Mouse (Mus musculus): Measurements from ENCODE around the gene Spata13. TPM values are rescaled to one million over a fixed set of nuclear protein-coding genes. Genes with fewer than 3 reads are reported as not detected.

Spata13 gene
- polyA plus RNA-seq, 1 experiment: 17.6 TPM

DNA sequence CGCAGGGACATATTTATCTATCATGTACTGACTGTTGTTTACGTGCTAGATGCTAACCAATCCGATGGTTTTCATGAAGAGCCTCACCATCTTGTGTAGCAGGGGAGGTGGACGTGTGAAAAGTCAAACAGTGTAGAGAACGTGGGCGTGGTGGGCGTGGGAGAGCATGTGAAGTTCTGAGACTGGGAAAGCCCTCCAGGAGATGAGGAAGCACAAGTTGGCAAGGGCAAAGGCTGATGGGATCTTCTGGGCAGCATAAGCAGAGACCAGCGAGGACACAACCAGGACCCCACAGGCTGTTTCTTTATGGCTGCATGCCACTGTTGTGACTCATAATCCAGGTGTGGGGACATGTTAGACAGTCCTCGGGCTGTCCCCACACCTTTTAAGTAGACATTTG is 5.4 kb downstream of the Spata13 start:
- DNase-seq (ENCODE audit: low read depth): no peak

DNA sequence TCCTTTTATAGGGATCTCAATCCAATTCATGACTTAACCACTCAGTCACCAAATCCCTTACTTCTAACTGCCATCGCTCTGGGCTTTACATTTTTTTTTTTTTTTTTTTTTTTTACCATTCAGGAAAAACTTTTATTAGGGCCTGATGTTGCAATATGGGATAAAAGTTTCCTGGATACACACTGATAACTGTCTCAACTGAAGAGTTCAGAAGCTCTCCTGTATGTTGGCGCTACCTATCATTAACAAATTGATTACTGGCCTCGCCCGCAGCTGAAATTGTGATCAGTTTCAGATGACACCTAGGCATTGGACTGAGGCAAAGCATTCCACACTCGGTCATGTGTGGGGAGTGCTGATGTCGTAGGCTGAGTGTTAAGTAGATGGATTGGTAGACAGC is 7.3 kb downstream of the Spata13 start:
- DNase-seq (ENCODE audit: low read depth): no peak

DNA sequence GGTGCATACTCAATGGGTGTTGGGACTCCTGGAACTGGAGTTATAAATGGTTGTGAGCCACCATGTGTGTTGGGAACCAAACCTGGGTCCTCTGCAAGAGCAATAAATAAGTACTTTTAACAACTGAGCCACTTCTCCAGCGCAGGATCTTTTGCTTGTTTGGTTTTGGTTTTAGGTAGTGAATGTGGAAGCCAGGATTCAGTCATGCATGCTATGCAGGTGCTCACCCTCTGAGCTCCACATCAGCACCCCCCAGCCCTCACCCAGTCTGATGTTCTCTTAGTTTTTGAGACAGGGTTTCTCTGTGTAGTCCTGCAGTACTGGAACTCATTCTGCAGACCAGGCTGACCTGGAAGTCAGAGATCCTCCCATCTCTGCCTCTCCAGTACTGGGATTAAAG is 8.3 kb downstream of the Spata13 start:
- no peak for DNase-seq (ENCODE audit: low read depth)

DNA sequence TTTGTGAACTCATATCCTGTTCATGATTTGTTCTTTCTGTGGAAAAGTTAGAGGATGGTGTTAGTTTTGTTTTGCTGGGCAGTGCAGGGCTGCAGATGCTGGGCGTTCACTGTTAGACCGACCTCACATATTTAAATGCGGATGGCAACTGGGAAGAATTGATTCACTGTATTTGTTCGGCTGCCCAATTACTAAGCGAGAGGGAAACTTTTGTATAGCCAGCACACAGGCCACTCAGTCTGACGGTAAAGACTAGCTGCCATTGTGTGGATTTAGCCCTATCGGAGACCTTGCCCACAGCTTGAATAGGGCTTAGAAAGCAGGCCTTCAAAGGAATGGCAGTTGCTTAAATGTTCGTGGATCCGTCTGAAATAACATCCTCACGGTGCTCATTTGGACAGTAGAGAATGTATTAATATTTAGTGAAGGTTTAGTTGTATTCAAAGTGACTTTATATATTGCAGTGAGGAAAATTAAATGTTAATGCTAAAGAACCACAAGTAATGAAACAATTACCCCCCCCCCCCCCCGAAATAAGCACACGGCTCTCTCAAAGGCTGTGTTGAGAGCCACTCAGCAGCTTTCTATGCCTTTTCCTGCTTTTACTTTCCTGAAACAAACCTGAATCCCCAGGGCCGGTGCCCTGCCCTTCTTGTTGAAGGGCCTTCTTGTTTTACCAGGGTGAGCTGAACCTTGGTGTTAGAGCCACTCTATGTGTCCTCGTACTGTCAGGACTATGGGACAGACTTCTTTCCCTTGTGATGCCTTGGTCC is 9.5 kb downstream of the Spata13 start:
- DNase-seq (ENCODE audit: low read depth): no peak

DNA sequence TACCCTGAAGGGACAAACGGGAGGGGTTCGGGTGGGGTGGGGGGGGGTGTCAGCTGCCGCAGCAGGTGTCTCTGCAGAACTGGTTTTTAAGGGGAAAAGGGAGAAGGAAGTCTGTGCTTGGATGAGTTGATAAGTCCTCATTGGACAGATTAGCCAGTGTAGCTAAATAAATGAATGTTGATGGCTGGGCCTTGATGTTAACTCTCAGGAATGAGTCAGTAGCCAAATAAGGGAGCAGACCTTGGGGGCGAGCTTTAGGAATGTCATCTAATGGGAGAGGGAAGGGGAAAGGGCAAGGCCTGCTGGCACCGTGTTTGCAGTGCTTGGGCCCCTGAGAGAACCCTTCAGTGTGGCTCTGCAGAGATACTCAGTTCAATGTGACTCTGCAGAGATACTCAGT is 12.6 kb downstream of the Spata13 start:
- no peak for DNase-seq (ENCODE audit: low read depth)

DNA sequence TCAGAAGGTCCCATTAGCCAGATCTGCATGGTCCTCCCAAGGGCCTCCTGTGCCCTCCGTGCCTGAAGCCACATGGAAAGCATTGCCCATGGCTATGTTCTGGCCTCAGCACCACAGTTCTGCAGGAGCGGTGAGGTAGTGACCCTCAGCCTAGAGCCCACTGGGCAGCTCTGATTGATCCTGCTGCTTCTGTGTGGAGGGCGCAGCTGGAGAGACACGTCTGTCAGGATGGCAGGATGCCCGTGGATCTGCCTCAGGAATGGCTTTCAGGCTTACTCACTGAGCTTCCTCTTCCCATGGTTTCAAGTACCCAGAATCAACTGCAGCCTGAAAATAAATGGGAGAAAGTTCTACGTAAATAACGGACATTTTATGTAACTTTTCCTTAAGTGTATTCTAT is 14.1 kb downstream of the Spata13 start:
- DNase-seq (ENCODE audit: low read depth): no peak

DNA sequence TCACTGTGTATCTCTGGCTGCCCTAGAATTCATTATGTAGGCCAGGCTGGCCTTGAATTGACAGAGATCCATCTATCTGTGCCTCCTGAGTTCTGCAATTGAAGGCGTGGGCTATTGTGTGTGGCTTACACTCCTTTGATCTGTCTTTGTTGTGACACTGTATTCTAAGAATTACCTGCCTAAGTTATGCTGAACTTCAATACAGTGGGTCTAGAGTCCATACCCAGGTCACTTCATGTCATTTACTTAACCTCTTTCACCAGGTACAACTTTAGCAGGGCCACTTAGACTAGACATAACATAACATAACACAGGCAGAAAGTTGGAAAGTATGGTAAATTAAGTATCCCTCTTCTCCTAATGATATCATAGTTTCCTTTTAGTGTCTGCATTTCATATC is 15.2 kb downstream of the Spata13 start:
- no peak for DNase-seq (ENCODE audit: low read depth)

DNA sequence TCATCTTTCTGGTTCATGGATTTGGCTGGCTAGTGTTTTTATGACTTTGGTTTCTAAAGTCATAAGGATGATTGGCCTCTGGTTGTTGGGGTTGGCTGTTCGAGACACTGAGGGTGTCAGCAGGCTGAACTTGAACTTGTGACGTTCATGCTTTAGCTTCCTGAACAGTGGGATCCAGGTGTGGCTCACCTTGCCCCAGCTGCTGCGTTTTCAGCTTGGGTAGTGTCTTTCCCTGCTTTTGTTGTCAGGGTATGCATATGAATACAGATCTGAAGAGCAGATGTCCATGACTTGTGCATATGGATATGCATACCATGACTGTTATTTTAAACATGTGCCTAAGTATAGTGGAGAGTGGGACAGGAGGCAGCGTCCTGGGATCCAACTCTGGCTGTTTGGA is 19.4 kb downstream of the Spata13 start:
- no peak for DNase-seq (ENCODE audit: low read depth)

DNA sequence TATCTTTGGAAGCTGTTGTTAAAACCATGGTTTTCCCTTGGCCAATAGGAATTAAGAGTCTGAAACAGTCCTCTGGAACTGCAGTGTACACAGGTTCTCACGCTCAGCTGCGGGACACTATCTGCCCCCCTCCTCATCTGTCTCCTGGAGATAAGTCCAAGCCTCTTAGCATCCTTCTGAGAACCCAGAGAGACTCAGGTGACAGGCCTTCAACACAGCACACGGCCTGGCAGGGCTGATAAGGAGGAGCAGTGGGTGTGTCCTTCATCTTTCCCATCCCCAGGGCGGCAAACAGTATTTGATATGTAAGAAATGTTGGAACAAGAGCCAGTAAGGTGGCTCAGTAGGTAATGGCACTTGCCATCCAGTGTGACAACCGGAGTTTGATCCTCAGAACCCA is 20.2 kb downstream of the Spata13 start:
- no peak for DNase-seq (ENCODE audit: low read depth)

DNA sequence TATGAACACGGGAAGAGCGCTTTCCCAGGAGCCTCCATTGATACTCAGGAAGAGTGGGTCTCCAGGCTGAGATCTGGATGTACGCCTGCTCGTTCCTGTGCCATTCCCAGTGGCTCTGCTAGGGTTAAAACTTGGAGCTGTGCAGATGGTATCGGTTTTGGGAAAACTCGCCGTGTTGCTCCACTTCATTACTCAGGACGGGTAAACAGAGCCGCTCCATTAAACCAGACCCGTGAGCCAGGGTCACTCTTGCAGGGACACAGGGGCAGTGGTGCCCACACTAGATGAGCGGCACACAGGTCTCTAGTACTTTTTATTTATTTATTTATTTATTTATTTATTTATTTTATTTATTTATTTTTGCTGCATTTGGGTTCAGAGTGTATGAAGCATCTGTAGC is 20.9 kb downstream of the Spata13 start:
- no peak for DNase-seq (ENCODE audit: low read depth)

DNA sequence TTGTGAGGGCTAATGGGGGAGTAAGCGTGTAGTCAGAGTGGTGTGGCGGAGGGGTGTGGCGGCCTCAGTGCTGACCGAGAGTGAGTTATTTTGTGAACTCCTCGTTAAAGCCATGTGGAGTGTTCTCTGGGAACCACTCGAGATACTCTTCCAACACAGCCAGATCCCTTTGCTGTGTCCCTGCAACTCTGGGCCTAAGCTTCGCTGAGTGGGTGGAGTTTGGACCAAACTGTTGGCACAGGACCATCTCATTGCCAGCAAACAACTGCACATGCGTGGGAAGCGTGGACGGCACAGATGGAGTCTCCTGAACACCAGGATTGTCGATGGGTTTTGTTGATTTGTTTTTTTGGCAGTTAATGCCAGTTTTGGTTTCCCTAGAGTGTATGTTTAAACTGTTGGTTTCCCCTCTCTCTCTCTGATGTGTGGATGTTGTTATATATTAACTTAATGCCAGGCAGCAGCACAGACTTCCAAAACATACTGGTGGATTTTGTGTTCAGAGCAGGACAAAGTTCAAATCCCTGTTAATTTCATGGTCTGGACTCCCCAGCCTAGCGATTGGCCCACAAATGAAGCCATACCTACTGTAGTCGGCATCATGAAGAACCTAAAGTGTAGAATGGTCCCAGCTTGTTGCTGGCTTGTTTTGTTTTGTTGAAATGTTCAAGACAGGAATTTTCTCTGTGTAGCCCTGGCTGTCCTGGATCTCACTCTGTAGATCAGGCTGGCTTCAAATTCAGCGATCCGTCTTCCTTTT is 22.3 kb downstream of the Spata13 start:
- DNase-seq (ENCODE audit: low read depth): no peak

DNA sequence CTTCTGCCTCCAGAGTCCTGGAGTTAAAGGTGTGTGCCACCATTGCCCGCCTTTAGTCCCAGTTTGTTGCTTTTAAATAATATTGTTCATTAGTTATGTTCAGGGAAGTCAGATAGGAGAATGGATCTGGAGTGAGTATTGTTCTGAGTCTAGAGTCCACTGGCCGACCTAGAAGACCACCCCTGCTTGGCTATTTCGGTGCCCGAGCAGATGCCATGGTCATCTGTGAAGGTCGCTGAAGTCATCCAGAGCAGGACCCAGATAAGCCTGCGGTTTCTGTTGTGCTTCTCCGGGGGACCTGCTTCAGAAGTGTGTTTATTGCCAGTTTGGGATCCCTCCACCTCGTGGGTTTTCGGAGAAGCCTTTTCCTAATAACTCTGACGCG is 22.9 kb downstream of the Spata13 start:
- DNase-seq (ENCODE audit: low read depth): no peak

DNA sequence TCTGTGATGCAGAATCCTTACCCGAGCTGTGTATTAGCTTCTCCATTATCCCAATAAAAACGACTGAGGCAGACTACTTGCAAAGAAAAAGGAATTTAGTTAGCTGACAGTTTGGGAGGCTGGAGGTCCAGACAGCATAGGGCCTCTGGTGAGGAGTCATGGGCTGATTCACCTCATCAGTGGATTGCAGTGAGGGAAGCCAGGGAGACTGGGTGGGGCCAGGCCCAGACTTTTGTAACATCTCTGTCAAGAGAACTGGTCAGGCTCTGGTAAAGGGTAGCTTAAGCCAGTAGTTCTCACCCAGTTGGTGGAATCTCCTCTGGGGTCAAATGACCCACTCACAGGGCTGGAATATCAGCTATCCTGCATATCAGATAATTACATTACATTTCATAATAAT is 24.1 kb downstream of the Spata13 start:
- DNase-seq (ENCODE audit: low read depth): no peak

DNA sequence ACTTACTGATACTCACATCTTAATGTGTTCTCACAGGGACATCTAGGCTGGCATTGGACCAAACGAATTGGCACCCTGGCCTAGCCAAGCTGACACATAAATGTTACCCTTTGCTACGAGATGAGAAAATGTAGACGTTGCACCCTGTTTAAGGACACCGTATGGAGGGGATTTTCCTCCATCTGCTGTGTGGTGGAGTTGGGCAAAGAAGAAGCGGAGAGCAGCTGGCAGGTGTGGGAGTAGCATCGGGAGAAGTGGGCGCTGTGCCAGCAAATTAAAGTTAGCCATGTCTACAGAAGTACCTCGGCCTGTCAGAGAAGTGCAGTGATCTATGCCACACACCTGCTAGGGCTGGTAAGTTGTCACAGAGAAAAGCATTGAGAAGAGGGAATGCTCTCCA is 25.7 kb downstream of the Spata13 start:
- DNase-seq (ENCODE audit: low read depth): no peak

DNA sequence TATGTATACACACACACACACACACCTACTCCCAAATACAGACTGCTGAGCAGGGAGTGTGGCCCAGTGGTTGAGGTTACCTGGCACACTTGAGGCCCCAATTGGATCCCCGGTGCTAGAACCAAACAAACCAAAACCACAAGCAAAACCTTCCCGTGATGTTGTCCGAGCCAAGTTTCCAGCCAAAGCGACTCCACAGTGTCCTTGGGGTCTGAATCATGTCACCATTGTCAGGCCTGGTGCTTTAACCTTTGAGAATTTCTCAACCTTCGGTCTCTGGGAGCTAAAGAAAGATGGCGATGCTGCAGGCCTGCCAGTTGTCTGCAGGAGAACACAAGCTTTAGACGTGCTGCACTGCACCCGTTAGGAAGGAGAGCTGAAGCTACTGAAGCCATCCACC is 26.8 kb downstream of the Spata13 start:
- no peak for DNase-seq (ENCODE audit: low read depth)

DNA sequence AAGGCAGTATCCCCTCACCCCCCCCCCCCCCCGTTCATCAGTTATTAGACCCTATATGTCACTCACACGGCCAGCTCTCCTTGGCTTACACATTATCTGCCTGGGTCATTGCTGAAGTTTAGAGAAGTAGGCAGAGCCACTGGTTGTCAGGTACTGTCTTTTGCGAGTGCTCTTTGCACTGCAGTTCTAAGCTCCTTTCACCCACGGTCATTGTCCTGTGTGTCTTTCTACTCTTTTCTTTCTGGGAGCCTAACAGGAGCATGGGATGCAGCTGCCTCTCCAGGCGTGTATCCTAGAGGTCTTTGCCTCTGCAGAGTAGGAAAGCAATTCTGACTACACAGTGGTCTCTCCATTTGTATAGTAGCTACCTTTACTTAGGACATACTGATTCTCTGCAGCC is 27.5 kb downstream of the Spata13 start:
- DNase-seq (ENCODE audit: low read depth): no peak

DNA sequence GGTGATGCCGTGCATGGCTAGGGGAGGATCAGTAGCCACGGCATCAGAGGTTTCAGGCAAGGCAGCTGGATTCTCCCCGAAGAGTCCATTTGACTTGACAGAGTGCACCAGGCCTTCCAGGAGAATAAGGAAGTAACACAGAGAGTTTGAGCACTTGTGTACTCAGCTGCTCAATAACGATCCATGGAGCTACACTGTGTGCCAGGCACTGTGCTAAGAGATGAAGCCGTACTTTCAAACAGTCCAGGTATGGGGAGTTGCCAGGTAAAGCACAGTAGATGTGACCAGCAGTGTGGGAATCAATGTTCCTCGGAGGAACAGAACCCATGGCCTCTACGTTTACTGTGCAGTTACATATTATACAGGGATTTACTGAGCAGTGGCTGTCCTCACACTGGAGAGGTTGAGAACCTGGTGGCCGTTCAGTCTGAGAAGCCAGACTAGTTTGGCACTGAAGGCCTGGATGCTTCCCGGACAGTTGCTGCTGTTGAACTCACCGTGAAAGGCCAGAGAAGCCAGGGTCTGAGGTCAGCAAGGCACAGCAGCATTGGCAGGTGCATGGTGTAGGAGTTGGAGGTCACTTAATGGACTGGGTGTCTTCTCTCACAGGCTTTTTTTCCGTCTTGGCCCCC is 29.6 kb downstream of the Spata13 start:
- DNase-seq (ENCODE audit: low read depth): no peak

DNA sequence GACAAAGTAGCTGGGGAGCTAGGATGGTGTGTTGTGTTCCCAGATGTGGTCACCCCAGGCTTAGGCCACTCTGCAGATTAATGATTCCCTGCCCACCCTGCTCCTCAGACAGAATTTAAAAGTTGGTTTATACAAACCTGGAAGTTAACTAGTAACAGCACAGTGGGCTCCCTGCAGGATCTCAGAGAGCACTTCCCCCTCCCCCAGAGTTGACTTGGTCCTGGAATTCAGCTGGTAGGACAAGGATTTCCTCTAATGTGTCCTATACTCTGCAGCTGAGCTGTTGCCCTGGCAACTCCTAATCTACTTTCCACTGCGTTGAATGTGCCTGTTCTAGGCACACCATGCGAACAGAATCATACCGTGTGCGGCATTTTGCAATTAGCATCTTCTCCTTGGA is 30.8 kb downstream of the Spata13 start:
- DNase-seq (ENCODE audit: low read depth): no peak

DNA sequence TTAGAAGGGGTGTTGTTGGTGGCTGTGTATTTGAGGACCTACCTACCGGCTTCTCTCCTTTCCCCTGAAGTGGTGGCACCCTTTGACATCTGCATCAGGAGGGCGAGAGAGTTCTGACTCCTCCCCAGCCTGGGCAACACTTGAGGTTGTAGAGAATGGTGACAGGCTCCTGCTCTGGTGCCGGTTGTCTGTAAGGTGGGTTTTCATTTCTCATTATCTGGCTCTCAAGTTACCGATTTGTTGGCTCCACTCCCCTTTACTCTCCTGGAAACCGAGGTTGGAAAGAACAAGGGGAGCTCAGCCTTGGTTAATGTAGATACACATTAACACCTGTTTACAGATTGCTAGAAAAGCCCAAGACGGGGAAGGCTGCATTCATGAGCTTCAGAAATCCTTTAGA is 31.5 kb downstream of the Spata13 start:
- no peak for DNase-seq (ENCODE audit: low read depth)

DNA sequence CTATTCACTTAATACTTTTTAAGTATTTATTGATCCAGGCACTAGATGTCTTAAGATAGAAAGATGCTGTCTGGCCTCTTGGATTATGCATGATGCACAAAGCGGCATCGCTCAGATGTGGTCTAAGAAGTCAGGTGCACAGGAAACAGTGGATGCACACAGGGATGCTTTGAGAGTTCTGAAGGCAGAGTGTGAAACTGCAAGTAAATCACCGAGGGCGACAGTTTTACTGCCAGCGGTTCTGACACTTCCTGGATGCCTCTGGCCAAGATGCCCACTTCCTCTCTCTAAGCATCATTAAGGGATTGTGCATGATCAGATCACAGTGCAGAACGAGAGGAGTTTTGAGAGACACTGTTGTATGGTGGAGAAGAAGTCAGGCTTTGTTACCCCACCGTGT is 32.5 kb downstream of the Spata13 start:
- DNase-seq (ENCODE audit: low read depth): no peak

DNA sequence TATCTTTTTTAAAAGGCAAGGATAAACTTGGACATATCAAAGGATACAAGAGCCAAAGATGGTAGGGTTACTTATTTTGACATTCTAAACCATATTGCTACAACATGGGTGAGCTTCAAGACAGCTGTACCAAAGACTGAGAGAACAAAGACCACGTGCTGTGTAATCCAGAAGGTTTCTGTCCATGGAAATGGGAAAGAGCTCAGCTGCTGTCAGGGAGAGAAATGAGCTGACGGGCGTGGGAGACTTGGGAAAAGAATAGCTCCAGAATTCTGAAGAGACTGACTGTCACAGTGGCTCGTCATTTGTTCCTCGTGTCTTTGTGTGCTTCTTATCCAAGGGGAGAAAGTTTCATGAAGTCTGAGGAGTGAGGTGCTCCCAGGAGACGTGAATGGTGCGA is 36.4 kb downstream of the Spata13 start:
- no peak for DNase-seq (ENCODE audit: low read depth)

DNA sequence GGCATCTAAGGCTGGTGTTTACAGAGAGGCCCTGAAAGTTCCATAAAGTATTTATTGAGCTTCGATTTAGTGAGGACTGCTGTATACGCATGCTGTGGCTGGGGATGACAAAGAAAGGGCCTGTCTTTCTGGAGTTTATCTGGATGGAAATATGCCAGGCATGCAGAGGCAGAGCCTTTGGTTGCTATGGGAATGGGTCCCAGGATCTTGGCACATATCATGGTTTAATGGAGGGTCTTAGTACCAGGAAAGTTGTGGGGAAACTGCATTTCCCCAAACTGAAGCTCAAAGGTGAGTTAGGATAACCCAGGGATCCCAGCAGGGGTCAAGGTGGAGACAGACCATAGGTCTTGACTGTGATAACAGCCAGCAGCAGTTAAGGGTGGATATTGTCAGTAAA is 37.7 kb downstream of the Spata13 start:
- no peak for DNase-seq (ENCODE audit: low read depth)

DNA sequence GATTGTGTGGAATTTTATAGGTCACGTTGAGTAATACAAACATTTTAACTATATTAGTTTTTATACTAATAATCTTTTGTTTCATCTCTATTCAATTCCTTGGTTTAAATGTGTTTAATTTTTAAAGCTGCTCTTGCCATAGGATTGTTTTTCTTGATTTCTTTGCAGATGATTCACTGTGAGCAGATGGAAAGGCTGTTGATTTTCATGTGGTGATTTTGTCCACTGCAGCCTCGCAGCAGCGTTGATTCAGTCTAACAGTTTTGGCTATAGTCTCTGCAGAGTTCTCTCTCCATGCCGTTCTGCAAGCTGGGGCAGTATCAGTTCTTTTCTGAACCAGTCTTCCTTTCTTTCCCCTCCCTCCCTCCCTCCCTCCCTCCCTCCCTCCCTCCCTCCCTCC is 41.9 kb downstream of the Spata13 start:
- no peak for DNase-seq (ENCODE audit: low read depth)

Measured in gonadal fat pad, adult 2 months (tissue).